Mouse (Mus musculus) megakaryocyte, embryonic 14.5 days (primary cell): ENCODE results near the gene Acadsb. TPM values are rescaled to one million over a fixed set of nuclear protein-coding genes. Genes with fewer than 3 reads are reported as not detected.
A peak's percentile ranks its signal among the peaks of the same experiment; 100 is the strongest.
"Not testable (repeated sequence)": the region's sequence is repeated elsewhere in the genome, so short reads cannot be mapped to it uniquely, and the experiment has no call there.

Experiments
- H3K27me3 ChIP-seq: replicated peaks from 2 replicates; pipeline ENCODE3; 2012; ENCODE audit warnings: inconsistent platforms
- H3K36me3 ChIP-seq: replicated peaks from 2 replicates; pipeline ENCODE3; 2012; ENCODE audit warnings: low read length, inconsistent platforms, mixed read lengths
- H3K4me1 ChIP-seq: 2 replicates; pipeline ENCODE4 v1.6.1; 2012; ENCODE audit warnings: inconsistent platforms
- H3K4me3 ChIP-seq: replicated peaks from 2 replicates; pipeline ENCODE3; 2012; ENCODE audit warnings: moderate library complexity, mild to moderate bottlenecking, inconsistent platforms
- H3K9me3 ChIP-seq: 2 replicates; pipeline ENCODE4 v1.6.1; 2012; ENCODE audit warnings: inconsistent platforms
- FLI1 ChIP-seq: IDR thresholded peaks from 2 replicates; pipeline ENCODE4 v1.6.1; 2012; ENCODE audit warnings: low read length, inconsistent platforms, mixed read lengths
- GATA1 ChIP-seq: IDR thresholded peaks from 3 replicates; pipeline ENCODE4 v1.6.1; 2012; ENCODE audit warnings: mixed read lengths, low read length, inconsistent platforms, borderline replicate concordance
- polyA plus RNA-seq: library from polyadenylated mRNA; stranded (reverse); fragments of >175 nt; gene quantifications from 2 replicates; pipeline ENCODE4 v1.2.3, GENCODE M21; 2012; ENCODE audit warnings: low replicate concordance; ENCODE audit not compliant: insufficient read depth

Acadsb gene
- polyA plus RNA-seq, 1 experiment, result 0.76 TPM

DNA sequence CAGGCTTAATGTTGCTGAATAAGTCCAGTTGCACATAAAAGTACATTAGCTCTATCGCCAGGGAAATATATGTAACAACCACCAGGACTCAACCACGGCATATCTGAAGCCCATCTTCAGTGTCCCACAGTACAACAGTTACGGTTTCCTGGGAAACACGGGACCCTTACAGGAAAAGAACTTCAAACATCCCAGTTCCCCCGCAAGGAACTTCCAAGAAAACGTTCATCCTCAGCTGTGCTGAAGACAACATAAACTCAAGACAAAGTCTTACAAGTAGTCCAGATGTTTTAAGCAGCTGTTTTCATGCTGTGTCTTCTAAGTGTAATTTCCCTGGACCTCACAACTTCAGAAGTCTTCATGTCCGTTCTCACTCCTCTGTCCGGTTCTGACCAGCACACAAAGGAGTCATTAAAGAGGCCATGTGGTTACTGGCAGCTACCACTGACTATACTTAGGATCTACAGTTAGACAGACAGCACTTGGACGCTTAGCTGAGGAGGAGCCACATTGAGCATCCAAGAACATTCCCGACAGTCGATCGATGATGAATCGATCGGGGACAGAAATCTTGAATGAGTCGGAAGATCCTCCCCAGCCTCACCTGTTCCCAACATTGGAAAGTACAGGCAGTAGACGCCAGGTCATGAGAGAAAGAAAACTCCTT lies 947 bp upstream of the Acadsb start:
- H3K36me3 ChIP-seq, result peaks cover 10% of the 10 kb centered on the region
- peaks cover 3% of the 10 kb centered on the region for H3K27me3 ChIP-seq
- peaks cover 31% of the 10 kb centered on the region for H3K4me1 ChIP-seq
- peak overlapping the region; percentile 100 for H3K4me3 ChIP-seq
- no peaks in the 10 kb centered on the region for H3K9me3 ChIP-seq
- TF ChIP-seq FLI1 (no peak), GATA1 (no peak)

DNA sequence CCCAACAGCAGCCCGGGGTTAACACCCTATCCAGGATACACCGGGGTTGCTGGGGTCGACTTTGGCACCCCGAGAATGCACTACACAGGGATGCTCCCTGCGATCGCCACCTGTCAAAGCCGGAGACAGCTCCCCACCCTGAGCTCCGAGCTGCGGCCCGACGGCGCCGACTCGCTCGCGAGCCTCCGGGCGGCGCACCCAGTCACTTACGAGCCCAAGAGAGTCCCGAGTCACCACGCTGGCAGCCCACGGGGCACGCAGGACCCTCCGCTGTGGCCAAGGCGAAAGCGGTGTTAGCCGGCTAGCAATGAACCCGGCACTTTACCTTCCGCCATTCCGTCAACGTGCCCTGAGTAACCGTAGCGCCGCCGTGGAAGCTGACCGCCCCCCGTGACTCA lies 414 bp upstream of the Acadsb start:
- peaks cover 8% of the 10 kb centered on the region for H3K36me3 ChIP-seq
- H3K27me3 ChIP-seq, result peaks cover 3% of the 10 kb centered on the region
- H3K4me3 ChIP-seq, result peak overlapping the region; percentile 100
- no peaks in the 10 kb centered on the region for H3K9me3 ChIP-seq
- TF ChIP-seq FLI1 (no peak), GATA1 (no peak)
- peaks cover 25% of the 10 kb centered on the region for H3K4me1 ChIP-seq

DNA sequence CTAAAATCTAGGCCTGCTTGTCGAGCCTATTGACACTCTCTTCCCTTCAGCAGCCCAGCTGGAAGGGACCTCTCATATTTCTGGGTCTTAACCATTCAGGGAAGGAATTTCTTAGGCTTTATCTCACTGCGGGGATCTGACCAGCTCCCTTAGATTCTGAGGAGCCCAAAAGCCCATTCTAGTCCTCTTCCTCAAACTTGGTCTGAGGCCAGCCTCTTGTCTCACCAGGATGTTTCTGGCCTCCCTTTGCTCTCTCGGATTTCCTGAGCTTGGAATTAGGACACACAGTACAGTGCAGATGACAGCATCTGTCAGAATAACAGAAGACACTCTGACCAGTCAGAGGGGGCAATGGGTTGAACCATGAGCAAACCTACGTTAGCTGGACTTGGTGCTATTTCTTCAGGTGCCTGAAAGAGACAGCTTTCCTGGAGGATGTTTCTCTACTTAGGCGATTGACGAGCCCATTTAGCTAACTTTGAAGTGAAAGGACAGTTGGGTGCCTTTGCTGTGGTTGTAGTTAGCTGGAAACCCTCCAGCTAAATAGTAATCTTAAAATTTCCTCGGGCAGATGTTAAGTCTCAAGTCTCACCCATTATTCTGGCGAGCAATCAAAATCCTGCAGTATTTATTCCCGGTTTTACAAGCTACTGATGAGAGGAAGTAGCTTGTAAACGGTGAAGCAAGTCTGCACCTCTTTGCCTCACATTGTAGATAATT lies 980 bp downstream of the Acadsb start:
- TF ChIP-seq GATA1 (no peak), FLI1 (no peak)
- peaks cover 3% of the 10 kb centered on the region for H3K27me3 ChIP-seq
- peak overlapping the region; percentile 88 for H3K4me3 ChIP-seq

DNA sequence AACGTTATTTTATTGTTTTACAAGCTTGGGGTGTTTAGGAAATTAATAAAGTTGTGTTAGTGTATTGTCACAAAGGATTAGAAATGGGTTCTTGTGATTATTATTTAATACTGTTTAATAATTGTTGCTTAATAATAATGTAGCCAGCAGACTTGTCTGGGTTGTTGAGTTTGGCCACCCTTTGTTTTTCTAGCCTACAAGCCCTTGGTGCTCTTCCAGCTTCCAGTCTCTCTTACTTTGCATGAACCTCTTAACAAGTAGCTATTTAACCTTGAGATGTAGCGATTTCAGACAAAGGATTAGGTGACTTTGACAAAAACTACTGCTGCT lies 1.5 kb downstream of the Acadsb start:
- no peaks in the 10 kb centered on the region for H3K9me3 ChIP-seq
- H3K4me1 ChIP-seq, result peaks cover 25% of the 10 kb centered on the region
- H3K36me3 ChIP-seq, result peaks cover 6% of the 10 kb centered on the region
- TF ChIP-seq FLI1 (no peak), GATA1 (no peak)
- no peak overlapping the region for H3K4me3 ChIP-seq
- peaks cover 3% of the 10 kb centered on the region for H3K27me3 ChIP-seq

More for the DNA sequence above, 980 bp downstream of the Acadsb start:
- Histone ChIP-seq H3K36me3 (peaks cover 8% of the 10 kb centered on the region), H3K4me1 (peaks cover 25% of the 10 kb centered on the region), H3K9me3 (no peaks in the 10 kb centered on the region)

GRCm38 (mm10) chr7:131416742-131417141 lies 6.3 kb downstream of the Acadsb start:
- H3K4me1 ChIP-seq, H3K9me3 ChIP-seq, H3K36me3 ChIP-seq, H3K4me3 ChIP-seq, H3K27me3 ChIP-seq: not testable (repeated sequence)

DNA sequence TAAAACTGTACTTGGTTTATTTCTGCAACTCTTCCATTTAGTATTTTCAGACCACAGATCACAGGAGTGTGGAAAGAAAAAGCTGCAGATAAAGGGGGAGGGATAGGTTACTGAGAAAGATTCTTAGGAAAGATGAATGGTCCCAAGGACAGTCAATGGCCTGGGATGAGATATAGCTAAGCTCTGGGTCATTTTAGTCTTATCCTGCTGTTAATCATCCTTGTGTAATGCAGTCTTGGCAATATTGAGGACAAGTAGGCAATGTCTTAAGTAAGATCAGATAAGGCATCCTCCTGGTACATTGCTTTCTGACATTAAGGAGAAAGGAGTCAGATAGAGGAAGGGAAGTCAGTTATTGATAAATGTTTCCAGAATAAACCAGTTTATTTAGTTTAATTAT lies 7.2 kb downstream of the Acadsb start:
- H3K27me3 ChIP-seq, result peaks cover 3% of the 10 kb centered on the region
- no peak for TF ChIP-seq FLI1
- no peak for TF ChIP-seq GATA1

GRCm38 (mm10) chr7:131424912-131425311 lies 14.5 kb downstream of the Acadsb start:
- peaks cover 3% of the 10 kb centered on the region; the same call in 1 of the 2 replicates for H3K4me1 ChIP-seq
- no peak for TF ChIP-seq GATA1
- no peak for TF ChIP-seq FLI1
- no peak overlapping the region for H3K4me3 ChIP-seq
- H3K9me3 ChIP-seq, result peaks cover 10% of the 10 kb centered on the region
- H3K36me3 ChIP-seq, result peaks cover 16% of the 10 kb centered on the region
- no peaks in the 10 kb centered on the region for H3K27me3 ChIP-seq

More for the DNA sequence above, 7.2 kb downstream of the Acadsb start:
- Histone ChIP-seq H3K4me1 (peaks cover 10% of the 10 kb centered on the region), H3K36me3 (no peaks in the 10 kb centered on the region), H3K9me3 (peaks cover under 1% of the 10 kb centered on the region; the same call in 1 of the 2 replicates), H3K4me3 (no peak overlapping the region)

DNA sequence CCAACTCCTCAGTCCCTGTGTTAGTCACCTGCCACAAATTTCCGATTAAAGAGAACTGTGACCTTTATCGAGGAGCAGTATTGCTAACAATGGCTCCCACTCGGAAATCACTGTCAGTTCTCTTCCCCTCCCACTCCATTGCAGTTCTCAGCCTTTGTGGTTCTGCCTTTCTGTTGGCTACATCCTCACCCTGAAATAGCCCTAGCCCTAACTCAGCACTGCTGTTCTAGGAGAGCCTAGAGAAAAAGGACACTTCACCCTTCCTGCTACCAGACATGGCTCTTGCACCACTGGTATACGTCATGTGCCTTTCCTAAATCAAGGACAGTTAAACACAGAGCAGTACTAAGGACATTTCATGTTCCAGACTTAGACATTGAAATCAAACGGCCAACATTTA lies 16.9 kb downstream of the Acadsb start:
- TF ChIP-seq GATA1, result no peak
- TF ChIP-seq FLI1, result no peak
- no peaks in the 10 kb centered on the region for H3K27me3 ChIP-seq
- peaks cover 15% of the 10 kb centered on the region for H3K9me3 ChIP-seq

DNA sequence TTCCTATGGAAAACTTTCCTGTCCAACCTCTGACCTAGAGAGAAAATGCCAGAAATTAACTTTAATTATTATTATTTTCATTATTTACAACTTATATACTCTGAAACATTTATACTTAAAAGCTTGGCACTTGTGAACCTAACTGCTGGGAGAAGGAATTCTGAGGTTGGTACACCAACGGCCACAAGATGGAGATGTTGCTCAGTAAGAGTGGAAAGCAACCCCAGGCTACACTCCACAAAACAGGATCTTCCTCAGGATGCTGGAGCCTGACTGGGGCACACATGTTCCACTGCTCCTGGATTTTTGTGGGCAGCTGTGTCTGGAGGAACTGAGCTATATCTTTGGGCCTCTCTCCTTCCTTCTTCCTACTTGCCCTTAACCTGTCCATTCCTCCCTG lies 21.8 kb downstream of the Acadsb start:
- H3K4me1 ChIP-seq, result peaks cover 3% of the 10 kb centered on the region; the same call in 1 of the 2 replicates
- no peak for TF ChIP-seq GATA1
- no peak for TF ChIP-seq FLI1

More for the DNA sequence above, 16.9 kb downstream of the Acadsb start:
- Histone ChIP-seq H3K36me3 (peaks cover 29% of the 10 kb centered on the region), H3K4me1 (0 out of 2 replicates have a peak, but pooled peaks cover 3% of the 10 kb centered on the region), H3K4me3 (no peak overlapping the region)

GRCm38 (mm10) chr7:131434276-131434675 lies 23.9 kb downstream of the Acadsb start:
- H3K9me3 ChIP-seq, result peaks cover 5% of the 10 kb centered on the region; the same call in 1 of the 2 replicates
- H3K27me3 ChIP-seq, result no peaks in the 10 kb centered on the region
- no peak for TF ChIP-seq GATA1
- no peak for TF ChIP-seq FLI1
- no peak overlapping the region for H3K4me3 ChIP-seq
- peaks cover 3% of the 10 kb centered on the region; the same call in 1 of the 2 replicates for H3K4me1 ChIP-seq
- peaks cover 17% of the 10 kb centered on the region for H3K36me3 ChIP-seq

More for the DNA sequence above, 21.8 kb downstream of the Acadsb start:
- H3K27me3 ChIP-seq, result no peaks in the 10 kb centered on the region
- no peak overlapping the region for H3K4me3 ChIP-seq
- peaks cover 26% of the 10 kb centered on the region for H3K36me3 ChIP-seq
- peaks cover 5% of the 10 kb centered on the region; the same call in 1 of the 2 replicates for H3K9me3 ChIP-seq
